Mouse (Mus musculus): Measurements from ENCODE around the gene Slc35c1. TPM values are rescaled to one million over a fixed set of nuclear protein-coding genes. Genes with fewer than 3 reads are reported as not detected.

Gene Slc35c1
- total RNA-seq (2023), result 28.1 TPM

DNA sequence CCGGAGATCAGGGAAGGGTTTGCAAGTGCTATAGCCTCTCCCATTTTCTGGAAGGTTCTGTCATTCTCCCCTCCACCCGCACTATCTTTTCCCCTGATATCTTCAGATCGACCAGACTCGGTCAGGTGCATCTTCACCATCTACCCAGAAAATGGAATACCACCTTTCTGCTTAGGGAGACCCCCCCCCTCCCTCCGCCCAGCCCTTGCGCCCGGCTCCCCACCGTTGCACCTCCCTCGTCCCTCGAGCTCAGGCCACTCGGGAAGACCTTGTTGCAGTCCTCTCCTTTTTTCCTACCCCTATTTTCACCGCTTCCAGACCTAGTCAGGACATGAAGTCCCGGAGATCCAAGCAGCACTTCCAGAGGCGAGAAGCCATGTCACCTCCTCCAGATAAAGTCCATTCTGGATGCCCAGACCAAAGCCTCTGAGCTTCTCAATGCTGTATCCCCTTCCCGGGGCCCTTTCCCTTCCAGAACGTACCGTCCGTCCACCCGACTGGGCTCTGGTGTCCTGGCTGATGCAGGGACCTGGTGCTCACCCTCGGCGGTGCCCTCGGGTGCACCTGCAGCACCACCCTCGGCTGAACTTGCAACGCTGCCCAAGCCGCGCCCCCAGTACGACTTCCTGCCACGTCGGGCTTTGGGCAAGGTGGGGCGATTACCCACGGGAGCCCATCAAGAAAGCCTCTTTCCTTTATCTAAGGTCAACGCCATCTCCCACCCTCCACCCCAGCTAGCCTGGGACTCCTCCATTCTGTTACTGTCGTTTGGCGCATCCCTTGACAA lies at the start of gene Slc35c1:
Gene Slc35c1, minus strand, starts transcription at position 618 of the 787 bp plus-strand sequence.

DNA sequence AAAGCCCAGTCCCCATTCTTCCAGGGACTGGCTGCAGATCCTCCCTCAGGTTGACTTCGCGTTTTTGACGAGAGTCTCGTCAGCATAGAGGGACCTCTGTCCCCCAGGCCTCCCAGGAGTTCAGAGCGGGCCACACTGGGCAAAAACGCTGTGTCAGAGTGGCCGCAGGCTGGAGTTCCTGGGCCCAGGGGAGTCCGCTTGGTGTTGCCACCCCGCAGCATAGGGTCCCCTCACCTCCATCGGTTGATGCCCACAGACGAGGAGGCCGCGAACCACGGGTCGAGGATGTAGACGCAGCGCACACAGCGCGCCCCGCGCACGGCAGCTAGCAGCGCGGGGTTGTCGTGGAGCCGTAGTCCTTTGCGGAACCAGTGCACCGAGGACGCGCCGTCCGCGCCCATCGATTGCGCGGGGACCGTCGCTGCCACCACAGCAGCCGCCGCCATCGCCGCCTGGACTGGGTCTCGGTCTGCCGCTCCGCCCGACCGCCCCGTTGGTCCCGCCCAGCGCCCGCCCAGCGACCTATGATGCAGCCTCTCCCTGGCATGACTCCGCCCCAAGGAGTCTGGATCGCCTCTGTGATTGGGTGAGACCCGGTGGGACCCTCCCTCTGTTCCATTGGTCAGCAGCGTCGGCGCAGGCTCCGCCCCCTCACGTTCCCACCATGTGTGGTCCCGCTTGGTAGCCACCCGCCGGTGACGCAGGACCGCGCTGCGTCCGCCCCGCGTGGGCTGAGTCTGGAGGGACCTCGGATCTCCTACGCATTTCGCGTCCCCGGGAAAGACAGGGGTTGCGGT lies 26.6 kb downstream of the Slc35c1 start, which contains the start of gene Cry2:
Gene Cry2, minus strand, starts transcription at position 466 of the 797 bp plus-strand sequence.

Other genes starting within 250 kb of the Slc35c1 start
- 36.7 TPM for gene Pex16, start 85.9 kb downstream of the Slc35c1 start, total RNA-seq (2023)
- gene Large2, start 85.7 kb downstream of the Slc35c1 start, total RNA-seq (2023), result 0.86 TPM
- 7.4 TPM for gene 1700029I15Rik, start 78.0 kb downstream of the Slc35c1 start, total RNA-seq (2023)
- gene Mapk8ip1, start 59.3 kb downstream of the Slc35c1 start, total RNA-seq (2023), result 0.53 TPM
- gene Cry2, start 26.5 kb downstream of the Slc35c1 start, total RNA-seq (2023), result 29.4 TPM
- gene Chst1, start 139.2 kb upstream of the Slc35c1 start, total RNA-seq (2023), result not detected